Mouse (Mus musculus): ENCODE measurements around the gene Ms4a1. TPM values are rescaled to one million over a fixed set of nuclear protein-coding genes. Genes with fewer than 3 reads are reported as not detected.

Gene Ms4a1
- polyA plus RNA-seq, 1 experiment = 1.8 TPM

GRCm38 (mm10) chr19:11232348-11232747 is 33.7 kb downstream of the Ms4a1 start, which contains the start of gene Ms4a12:
Ms4a12 (minus strand) TSS chr19:11232448.
- H3K4me1 ChIP-seq (replicated peaks; ENCODE audit: control insufficient read depth, insufficient read depth, low read length) = no peaks in the 10 kb centered on the region
- WGBS = 84% methylated on average over 5 of the region's 5 CpGs
- no peak within 1 kb of the TSS for H3K27ac ChIP-seq (ENCODE audit: control insufficient read depth, insufficient read depth, low read length)
- DNase-seq = no peak
- no peak for TF ChIP-seq CTCF (IDR thresholded peaks at IDR 0.05; ENCODE audit: borderline replicate concordance, control insufficient read depth, extremely low read depth, insufficient read depth, low read length, poor library complexity)
- no peak for TF ChIP-seq POLR2A (IDR thresholded peaks at IDR 0.05; ENCODE audit: control insufficient read depth, extremely low read depth, insufficient read depth, low read length, poor library complexity)
- no peak within 1 kb of the TSS for H3K4me3 ChIP-seq (ENCODE audit: control insufficient read depth, insufficient read depth, low read length)
- H3K36me3 ChIP-seq (ENCODE audit: control insufficient read depth, insufficient read depth, low read length) = no peaks in the 10 kb centered on the region
- no peaks in the 10 kb centered on the region for H3K27me3 ChIP-seq (ENCODE audit: control insufficient read depth, insufficient read depth, low read length)

Other genes with a start within 250 kb of the Ms4a1 start
- 0.28 and 0.38 TPM in 2 replicates for gene Ms4a18, start 248.2 kb downstream of the Ms4a1 start, polyA plus RNA-seq (2012; rRNA removed)
- gene Ms4a8a, start 185.1 kb downstream of the Ms4a1 start, polyA plus RNA-seq (2012; rRNA removed) = 0.70 and 1.8 TPM in 2 replicates
- 0.24 TPM in 1 of 2 replicates, not detected in the other for gene 1700017D01Rik, start 135.4 kb downstream of the Ms4a1 start, polyA plus RNA-seq (2012; rRNA removed)
- gene 1700025F22Rik, start 100.9 kb downstream of the Ms4a1 start, polyA plus RNA-seq (2012; rRNA removed) = not detected in 2 replicates
- not detected in 2 replicates for gene Ms4a13, start 69.5 kb downstream of the Ms4a1 start, polyA plus RNA-seq (2012; rRNA removed)
- not detected in 2 replicates for gene Ms4a12, start 33.8 kb downstream of the Ms4a1 start, polyA plus RNA-seq (2012; rRNA removed)
- not detected in 2 replicates for gene Ms4a5, start 17.6 kb upstream of the Ms4a1 start, polyA plus RNA-seq (2012; rRNA removed)
- gene Ms4a14, start 48.2 kb upstream of the Ms4a1 start, polyA plus RNA-seq (2012; rRNA removed) = 0.33 and 0.74 TPM in 2 replicates
- gene Ms4a7, start 69.9 kb upstream of the Ms4a1 start, polyA plus RNA-seq (2012; rRNA removed) = 5.8 and 10.6 TPM in 2 replicates
- gene Ms4a4a, start 109.3 kb upstream of the Ms4a1 start, polyA plus RNA-seq (2012; rRNA removed) = 0.55 and 0.63 TPM in 2 replicates
- 2.4 TPM in 2 replicates for gene Ms4a4c, start 138.5 kb upstream of the Ms4a1 start, polyA plus RNA-seq (2012; rRNA removed)
- gene Ms4a4b, start 177.3 kb upstream of the Ms4a1 start, polyA plus RNA-seq (2012; rRNA removed) = 43.9 and 57.3 TPM in 2 replicates
- 4.5 and 6.2 TPM in 2 replicates for gene Ms4a6c, start 203.1 kb upstream of the Ms4a1 start, polyA plus RNA-seq (2012; rRNA removed)
- gene Gm8369, start 219.7 kb upstream of the Ms4a1 start, polyA plus RNA-seq (2012; rRNA removed) = 5.2 and 6.3 TPM in 2 replicates